Mouse (Mus musculus) urinary bladder, postnatal 14 days (tissue): ENCODE data around the gene G430095P16Rik.

Source experiments
- DNase-seq: peaks from one replicate; pipeline ENCODE4 v3.0.0; 2021; ENCODE audit warnings: low spot score

The G430095P16Rik gene

GRCm38 (mm10) chr8:84722850-84723570, at the start of gene G430095P16Rik:
TSS of gene G430095P16Rik (plus strand) at chr8:84723007.
- peak; percentile 89 for DNase-seq

GRCm38 (mm10) chr8:84677305-84677704, 45.5 kb upstream of the G430095P16Rik start:
- no peak for DNase-seq

- no peak for DNase-seq
These were observed 41.3 kb upstream of the G430095P16Rik start for GRCm38 (mm10) chr8:84681476-84681875.

GRCm38 (mm10) chr8:84682257-84682656, 40.5 kb upstream of the G430095P16Rik start:
- DNase-seq, result no peak

GRCm38 (mm10) chr8:84684537-84684936, 38.3 kb upstream of the G430095P16Rik start:
- DNase-seq, result no peak

- no peak for DNase-seq
These were observed 36.4 kb upstream of the G430095P16Rik start, which contains the start of gene Trmt1 for GRCm38 (mm10) chr8:84686191-84687002. TSS of gene Trmt1 (plus strand) at chr8:84686307.

- peak; percentile 33 for DNase-seq
These were observed 35.7 kb upstream of the G430095P16Rik start for GRCm38 (mm10) chr8:84687003-84687704.

GRCm38 (mm10) chr8:84687705-84688100, 35.1 kb upstream of the G430095P16Rik start, which contains the start of gene Nacc1:
TSS of gene Nacc1 (minus strand) at chr8:84687862.
- DNase-seq, result peak; percentile 90

- peak; percentile 88 for DNase-seq
These were observed 33.5 kb upstream of the G430095P16Rik start for GRCm38 (mm10) chr8:84689091-84689915.

GRCm38 (mm10) chr8:84693332-84693731, 29.5 kb upstream of the G430095P16Rik start:
- DNase-seq, result no peak

- DNase-seq, result no peak
These were observed 27.7 kb upstream of the G430095P16Rik start for GRCm38 (mm10) chr8:84695140-84695539.

GRCm38 (mm10) chr8:84697166-84698130, 25.4 kb upstream of the G430095P16Rik start:
- DNase-seq, result peak; percentile 48

GRCm38 (mm10) chr8:84698288-84698687, 24.5 kb upstream of the G430095P16Rik start:
- DNase-seq, result no peak

GRCm38 (mm10) chr8:84698929-84699401, 23.8 kb upstream of the G430095P16Rik start:
- peak; percentile 68 for DNase-seq

GRCm38 (mm10) chr8:84699861-84700322, 22.9 kb upstream of the G430095P16Rik start:
- DNase-seq, result peak; percentile 53

- DNase-seq, result no peak
These were observed 22.3 kb upstream of the G430095P16Rik start for GRCm38 (mm10) chr8:84700526-84700925.

- no peak for DNase-seq
These were observed 21.6 kb upstream of the G430095P16Rik start, which contains the start of gene Lyl1 for GRCm38 (mm10) chr8:84700941-84701911. TSS of gene Lyl1 (plus strand) at chr8:84701457.

GRCm38 (mm10) chr8:84702561-84702960, 20.2 kb upstream of the G430095P16Rik start:
- no peak for DNase-seq
